Mouse (Mus musculus) brain, adult 2 months (tissue): ENCODE measurements around the gene Pcbp2.

Experiments
- DNase-seq: peaks from one replicate; pipeline ENCODE4 v3.0.0; 2011; ENCODE audit warnings: low read depth, low spot score

The Pcbp2 gene

GRCm38 (mm10) chr15:102524892-102525485, 54.6 kb downstream of the Pcbp2 start, which contains the start of gene Npff:
Gene Npff, minus strand, starts transcription at chr15:102524942.
- DNase-seq: peak; percentile 92

- no peak for DNase-seq
Observed at GRCm38 (mm10) chr15:102526111-102527002, 56.0 kb downstream of the Pcbp2 start.

- DNase-seq: no peak
Observed at GRCm38 (mm10) chr15:102527936-102528335, 57.6 kb downstream of the Pcbp2 start.

- no peak for DNase-seq
Observed at GRCm38 (mm10) chr15:102528396-102528795, 58.1 kb downstream of the Pcbp2 start.

- no peak for DNase-seq
Observed at GRCm38 (mm10) chr15:102530566-102530965, 60.2 kb downstream of the Pcbp2 start.

- no peak for DNase-seq
Observed at GRCm38 (mm10) chr15:102531586-102531985, 61.2 kb downstream of the Pcbp2 start.

GRCm38 (mm10) chr15:102532106-102532900, 62.0 kb downstream of the Pcbp2 start:
- DNase-seq: peak; percentile 95

GRCm38 (mm10) chr15:102533926-102534325, 63.6 kb downstream of the Pcbp2 start:
- no peak for DNase-seq

GRCm38 (mm10) chr15:102544801-102545200, 74.5 kb downstream of the Pcbp2 start:
- peak; percentile 99 for DNase-seq

GRCm38 (mm10) chr15:102546246-102546645, 75.9 kb downstream of the Pcbp2 start:
- no peak for DNase-seq

- peak; percentile 100 for DNase-seq
Observed at GRCm38 (mm10) chr15:102546677-102547427, 76.5 kb downstream of the Pcbp2 start.

GRCm38 (mm10) chr15:102547478-102547877, 77.1 kb downstream of the Pcbp2 start:
- DNase-seq: peak; percentile 98
